Mouse (Mus musculus) E14TG2a.4 (cell line): ENCODE data around the gene Calcoco1.

ENCODE experiments used
- H3K27me3 ChIP-seq: 2 replicates; pipeline ENCODE4 v1.6.1; 2014; ENCODE audit warnings: low read length, control low read depth; ENCODE audit not compliant: insufficient read depth
- H3K36me3 ChIP-seq: 2 replicates; pipeline ENCODE4 v1.6.1; 2014; ENCODE audit warnings: low read length, control low read depth; ENCODE audit not compliant: insufficient read depth
- H3K4me1 ChIP-seq: replicated peaks from 2 replicates; pipeline ENCODE4 v1.6.1; 2014; ENCODE audit warnings: low read depth, low read length, control low read depth
- H3K4me3 ChIP-seq: replicated peaks from 2 replicates; pipeline ENCODE4 v1.5.1; 2014; ENCODE audit warnings: mild to moderate bottlenecking, low read length
- H3K9me3 ChIP-seq: 2 replicates; pipeline ENCODE4 v1.6.1; 2014; ENCODE audit warnings: low read length, control low read depth
- CTCF ChIP-seq: conservative IDR thresholded peaks from 2 replicates; pipeline ENCODE4 v1.5.1; 2014; ENCODE audit warnings: low read length
- NANOG ChIP-seq: IDR thresholded peaks from 2 replicates; pipeline ENCODE4 v1.6.1; 2014; ENCODE audit warnings: borderline replicate concordance, low read length, mixed read lengths
- POU5F1 ChIP-seq: IDR thresholded peaks from 2 replicates; pipeline ENCODE4 v1.6.1; 2014; ENCODE audit warnings: low read length, borderline replicate concordance

Gene Calcoco1

GRCm38 (mm10) chr15:102749103-102749502, 27.1 kb upstream of the Calcoco1 start:
- Histone ChIP-seq H3K4me1 (peaks cover 48% of the 10 kb centered on the region), H3K36me3 (no peaks in the 10 kb centered on the region), H3K9me3 (no peaks in the 10 kb centered on the region), H3K27me3 (peaks cover 84% of the 10 kb centered on the region), H3K4me3 (no peak overlapping the region)
- TF ChIP-seq CTCF: no peak
- TF ChIP-seq POU5F1: no peak

GRCm38 (mm10) chr15:102747853-102748252, 25.9 kb upstream of the Calcoco1 start:
- Histone ChIP-seq H3K27me3 (peaks cover 89% of the 10 kb centered on the region), H3K36me3 (no peaks in the 10 kb centered on the region), H3K4me3 (peak overlapping the region; percentile 81), H3K9me3 (no peaks in the 10 kb centered on the region), H3K4me1 (peaks cover 46% of the 10 kb centered on the region)
- TF ChIP-seq NANOG: no peak
- no peak for TF ChIP-seq CTCF
- TF ChIP-seq POU5F1: no peak

- H3K9me3 ChIP-seq: no peaks in the 10 kb centered on the region
- TF ChIP-seq CTCF (no peak), POU5F1 (no peak), NANOG (no peak)
- H3K4me3 ChIP-seq: peak overlapping the region; percentile 81
- no peaks in the 10 kb centered on the region for H3K36me3 ChIP-seq
- peaks cover 90% of the 10 kb centered on the region for H3K27me3 ChIP-seq
- H3K4me1 ChIP-seq: peaks cover 40% of the 10 kb centered on the region
Measured at GRCm38 (mm10) chr15:102747286-102747640, 25.3 kb upstream of the Calcoco1 start.

- H3K27me3 ChIP-seq: peaks cover 88% of the 10 kb centered on the region
- TF ChIP-seq NANOG (no peak), POU5F1 (no peak), CTCF (no peak)
- no peaks in the 10 kb centered on the region for H3K9me3 ChIP-seq
- H3K36me3 ChIP-seq: no peaks in the 10 kb centered on the region
- peaks cover 34% of the 10 kb centered on the region for H3K4me1 ChIP-seq
- peak overlapping the region; percentile 81 for H3K4me3 ChIP-seq
Measured at GRCm38 (mm10) chr15:102746488-102747285, 24.7 kb upstream of the Calcoco1 start.

GRCm38 (mm10) chr15:102746126-102746487, 24.1 kb upstream of the Calcoco1 start:
- TF ChIP-seq NANOG (no peak), CTCF (no peak), POU5F1 (no peak)
- Histone ChIP-seq H3K27me3 (peaks cover 91% of the 10 kb centered on the region), H3K9me3 (no peaks in the 10 kb centered on the region), H3K4me3 (peak overlapping the region; percentile 81), H3K36me3 (no peaks in the 10 kb centered on the region), H3K4me1 (peaks cover 33% of the 10 kb centered on the region)

- no peaks in the 10 kb centered on the region for H3K36me3 ChIP-seq
- no peak overlapping the region for H3K4me3 ChIP-seq
- no peaks in the 10 kb centered on the region for H3K9me3 ChIP-seq
- H3K27me3 ChIP-seq: peaks cover 89% of the 10 kb centered on the region
- H3K4me1 ChIP-seq: peaks cover 33% of the 10 kb centered on the region
- TF ChIP-seq CTCF: no peak
Measured at GRCm38 (mm10) chr15:102745387-102745786, 23.4 kb upstream of the Calcoco1 start.

GRCm38 (mm10) chr15:102744831-102745230, 22.9 kb upstream of the Calcoco1 start:
- peaks cover 36% of the 10 kb centered on the region for H3K4me1 ChIP-seq
- H3K4me3 ChIP-seq: no peak overlapping the region
- H3K27me3 ChIP-seq: peaks cover 83% of the 10 kb centered on the region
- H3K36me3 ChIP-seq: no peaks in the 10 kb centered on the region
- TF ChIP-seq NANOG (no peak), CTCF (no peak), POU5F1 (no peak)
- no peaks in the 10 kb centered on the region for H3K9me3 ChIP-seq

- no peaks in the 10 kb centered on the region for H3K36me3 ChIP-seq
- H3K27me3 ChIP-seq: peaks cover 80% of the 10 kb centered on the region
- 0 out of 2 replicates have a peak overlapping the region, but pooled peaks have one; percentile 27 for H3K4me3 ChIP-seq
- H3K9me3 ChIP-seq: no peaks in the 10 kb centered on the region
- TF ChIP-seq POU5F1 (no peak), NANOG (no peak), CTCF (no peak)
- peaks cover 40% of the 10 kb centered on the region for H3K4me1 ChIP-seq
Measured at GRCm38 (mm10) chr15:102744416-102744815, 22.4 kb upstream of the Calcoco1 start.

GRCm38 (mm10) chr15:102743996-102744395, 22.0 kb upstream of the Calcoco1 start:
- no peaks in the 10 kb centered on the region for H3K36me3 ChIP-seq
- peaks cover 76% of the 10 kb centered on the region for H3K27me3 ChIP-seq
- 0 out of 2 replicates have a peak overlapping the region, but pooled peaks have one; percentile 27 for H3K4me3 ChIP-seq
- TF ChIP-seq POU5F1 (no peak), CTCF (no peak), NANOG (no peak)
- H3K9me3 ChIP-seq: no peaks in the 10 kb centered on the region
- H3K4me1 ChIP-seq: peaks cover 40% of the 10 kb centered on the region
